Mouse (Mus musculus): ENCODE results near the gene Fam45a. TPM values are rescaled to one million over a fixed set of nuclear protein-coding genes. Genes with fewer than 3 reads are reported as not detected.

The Fam45a gene
- polyA plus RNA-seq, 1 experiment from 2014 or later, result 23.6 TPM

DNA sequence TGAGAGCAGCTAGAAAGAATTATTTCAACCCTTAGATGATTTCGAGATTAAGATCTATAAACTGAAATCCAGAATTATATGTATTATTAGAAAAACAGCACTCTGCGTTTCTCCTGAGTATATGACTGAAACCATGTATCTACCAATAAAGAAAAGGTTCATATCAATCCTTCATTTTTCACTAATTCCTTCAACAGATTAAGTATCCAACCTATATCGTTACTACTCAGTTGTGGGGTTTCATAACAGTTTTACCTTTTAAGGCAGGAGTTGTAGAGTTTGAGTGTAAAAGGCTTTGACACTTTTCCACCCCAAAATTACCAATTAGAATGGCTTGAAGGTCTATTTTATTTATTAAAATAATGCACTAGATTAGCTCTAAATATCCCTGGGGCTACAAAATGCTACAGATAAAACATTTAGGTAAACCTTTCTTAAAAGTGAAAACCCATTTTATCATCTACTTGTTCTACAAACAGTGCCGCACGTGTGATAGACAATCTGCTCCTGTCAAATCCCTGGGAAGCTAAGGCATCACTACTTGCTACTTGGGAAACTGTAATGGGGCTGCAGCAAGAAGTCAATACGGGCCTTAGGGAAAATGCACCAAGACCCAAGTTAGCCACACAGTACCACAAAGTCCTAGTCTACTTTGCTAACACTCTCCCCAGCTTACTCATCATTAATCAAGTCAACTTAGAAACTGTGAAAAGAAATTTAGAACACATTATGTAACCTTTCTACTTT lies 23.0 kb upstream of the Fam45a start:
- H3K36me3 ChIP-seq (ENCODE audit: control insufficient read depth, insufficient read depth, low read length), result no peaks in the 10 kb centered on the region
- ATAC-seq (ENCODE audit: low FRiP score, low TSS enrichment) (no peak), DNase-seq (ENCODE audit: low spot score) (no peak)
- no peaks in the 10 kb centered on the region for H3K27me3 ChIP-seq (ENCODE audit: control insufficient read depth, insufficient read depth, low read length)
- 25% methylated on average over 6 of the region's 6 CpGs for WGBS
- H3K9me3 ChIP-seq (ENCODE audit: control insufficient read depth, low read length), result no peaks in the 10 kb centered on the region
- peak overlapping the region; percentile 96 for H3K4me3 ChIP-seq (ENCODE audit: low read depth, low read length)
- TF ChIP-seq EP300 (optimal IDR thresholded peaks at IDR 0.05), result no peak
- TF ChIP-seq CTCF (IDR thresholded peaks at IDR 0.05; ENCODE audit: low read depth), result no peak
- no peak overlapping the region for H3K27ac ChIP-seq (replicated peaks)
- 0 out of 2 replicates have a peak overlapping the region, but pooled peaks have one; percentile 41 for H3K9ac ChIP-seq (ENCODE audit: low read length)
- peak overlapping the region; percentile 70 for H3K4me2 ChIP-seq (replicated peaks; ENCODE audit: low read depth)
- peaks cover 4% of the 10 kb centered on the region for H3K4me1 ChIP-seq (replicated peaks; ENCODE audit: control insufficient read depth, insufficient read depth)

DNA sequence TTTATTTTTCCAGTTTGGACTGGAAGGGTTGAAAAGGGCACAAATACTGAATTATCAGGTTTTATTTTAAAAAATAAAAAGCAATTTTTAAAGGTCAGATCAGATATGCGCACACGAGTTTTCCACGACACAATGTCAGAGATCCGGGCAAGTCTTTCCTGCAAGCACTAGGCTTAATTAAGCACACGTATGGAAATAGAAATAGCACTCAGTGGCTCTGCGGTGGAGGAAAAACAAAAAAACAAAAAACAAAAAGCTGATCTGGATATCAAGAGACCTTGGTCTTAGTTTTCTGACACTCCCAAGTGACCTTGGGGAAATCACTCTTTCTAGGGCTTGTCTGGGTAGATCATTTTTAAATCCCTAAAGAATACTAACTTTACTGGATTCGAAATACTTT lies 21.9 kb upstream of the Fam45a start:
- Histone ChIP-seq H3K27me3 (ENCODE audit: control insufficient read depth, insufficient read depth, low read length) (no peaks in the 10 kb centered on the region), H3K36me3 (ENCODE audit: control insufficient read depth, insufficient read depth, low read length) (no peaks in the 10 kb centered on the region), H3K27ac (replicated peaks) (peak overlapping the region; percentile 100), H3K4me2 (replicated peaks; ENCODE audit: low read depth) (peak overlapping the region; percentile 70), H3K4me1 (replicated peaks; ENCODE audit: control insufficient read depth, insufficient read depth) (peaks cover 4% of the 10 kb centered on the region), H3K4me3 (ENCODE audit: low read depth, low read length) (peak overlapping the region; percentile 96), H3K9ac (ENCODE audit: low read length) (peak overlapping the region; percentile 100), H3K9me3 (ENCODE audit: control insufficient read depth, low read length) (no peaks in the 10 kb centered on the region)
- WGBS, result under 1% methylated on average over 7 of the region's 7 CpGs
- TF ChIP-seq CTCF (IDR thresholded peaks at IDR 0.05; ENCODE audit: low read depth) (no peak), EP300 (optimal IDR thresholded peaks at IDR 0.05) (no peak)
- ATAC-seq (ENCODE audit: low FRiP score, low TSS enrichment) (no peak), DNase-seq (ENCODE audit: low spot score) (no peak)

DNA sequence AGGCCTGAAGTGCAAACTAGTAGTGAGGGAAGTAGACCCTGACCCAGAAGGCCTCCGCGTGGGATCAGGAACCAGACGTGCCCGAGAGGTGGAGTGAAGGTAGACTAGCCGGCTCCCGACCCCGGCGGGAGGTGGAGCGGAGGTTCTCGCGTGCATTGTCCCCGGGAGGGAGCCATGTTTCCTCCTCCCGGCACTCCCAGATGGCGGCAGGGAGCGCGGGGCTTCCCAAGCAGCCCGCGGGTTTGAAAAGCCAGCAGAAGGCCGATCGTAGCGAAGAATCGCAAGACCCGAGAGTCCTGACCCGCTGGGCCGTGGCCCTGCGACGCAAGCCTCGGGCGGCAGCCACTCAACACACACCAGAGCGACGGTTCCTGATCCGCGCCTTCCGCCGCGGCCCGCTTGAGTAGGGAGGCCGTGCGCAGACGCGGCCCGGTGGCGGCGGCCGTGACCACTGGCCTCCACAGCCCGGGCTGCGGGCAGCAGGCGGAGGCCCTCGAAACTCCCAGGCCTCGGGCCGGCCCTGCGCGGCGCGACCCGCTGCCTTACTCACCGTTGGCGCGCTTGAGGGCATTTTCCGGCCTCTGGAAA lies 21.4 kb upstream of the Fam45a start:
- Histone ChIP-seq H3K9me3 (ENCODE audit: control insufficient read depth, low read length) (no peaks in the 10 kb centered on the region), H3K4me2 (replicated peaks; ENCODE audit: low read depth) (peak overlapping the region; percentile 70), H3K4me1 (replicated peaks; ENCODE audit: control insufficient read depth, insufficient read depth) (peaks cover 4% of the 10 kb centered on the region), H3K4me3 (ENCODE audit: low read depth, low read length) (peak overlapping the region; percentile 96), H3K27ac (replicated peaks) (peak overlapping the region; percentile 100), H3K27me3 (ENCODE audit: control insufficient read depth, insufficient read depth, low read length) (no peaks in the 10 kb centered on the region), H3K9ac (ENCODE audit: low read length) (peak overlapping the region; percentile 100), H3K36me3 (ENCODE audit: control insufficient read depth, insufficient read depth, low read length) (no peaks in the 10 kb centered on the region)
- peak; percentile 71 for ATAC-seq (ENCODE audit: low FRiP score, low TSS enrichment)
- TF ChIP-seq EP300 (optimal IDR thresholded peaks at IDR 0.05) (no peak), CTCF (IDR thresholded peaks at IDR 0.05; ENCODE audit: low read depth) (no peak)
- 1% methylated on average over 47 of the region's 60 CpGs for WGBS
- peak; percentile 76 for DNase-seq (ENCODE audit: low spot score)

DNA sequence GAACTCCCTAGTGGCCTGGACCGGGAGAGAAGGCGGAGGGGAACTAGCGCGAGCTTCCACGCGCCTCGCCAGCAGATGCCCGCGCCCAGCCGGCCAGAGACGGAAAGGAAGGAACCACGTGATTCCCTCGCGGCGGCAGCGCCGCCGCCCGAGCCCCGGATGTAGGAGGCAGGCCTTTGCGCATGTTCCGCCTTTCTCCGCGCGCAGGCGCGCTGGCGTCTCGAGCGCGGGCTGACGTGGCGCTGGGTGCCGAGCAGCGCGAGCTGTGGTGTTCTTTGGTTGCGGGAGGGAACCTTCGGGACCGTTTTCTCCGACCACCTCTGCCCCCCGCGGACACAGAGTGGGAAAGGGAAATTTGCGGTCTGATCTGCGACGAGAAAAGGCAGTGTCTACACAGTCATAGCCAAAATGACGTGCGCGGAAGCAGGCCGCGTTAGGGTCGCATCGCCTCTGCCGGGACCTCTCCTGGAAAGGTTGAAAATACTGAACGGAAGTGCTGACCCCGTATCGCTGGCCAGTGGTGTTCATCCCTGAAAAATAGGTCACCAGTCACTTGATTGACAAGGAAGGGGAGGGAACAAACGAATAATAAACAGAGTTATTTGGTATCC lies 20.7 kb upstream of the Fam45a start, which contains the start of gene Eif3a:
Eif3a (minus strand) TSS at position 108 of the 611 bp plus-strand sequence.
- H3K27me3 ChIP-seq (ENCODE audit: control insufficient read depth, insufficient read depth, low read length), result no peaks in the 10 kb centered on the region
- under 1% methylated on average over 53 of the region's 57 CpGs for WGBS
- peaks cover 4% of the 10 kb centered on the region for H3K4me1 ChIP-seq (replicated peaks; ENCODE audit: control insufficient read depth, insufficient read depth)
- ATAC-seq (ENCODE audit: low FRiP score, low TSS enrichment) (peak; percentile 92), DNase-seq (ENCODE audit: low spot score) (peak; percentile 94)
- H3K27ac ChIP-seq (replicated peaks), result peak within 1 kb of the TSS; percentile 100
- peak within 1 kb of the TSS; percentile 100 for H3K9ac ChIP-seq (ENCODE audit: low read length)
- no peaks in the 10 kb centered on the region for H3K9me3 ChIP-seq (ENCODE audit: control insufficient read depth, low read length)
- H3K4me2 ChIP-seq (replicated peaks; ENCODE audit: low read depth), result peak within 1 kb of the TSS; percentile 70
- no peaks in the 10 kb centered on the region for H3K36me3 ChIP-seq (ENCODE audit: control insufficient read depth, insufficient read depth, low read length)
- peak within 1 kb of the TSS; percentile 96 for H3K4me3 ChIP-seq (ENCODE audit: low read depth, low read length)
- TF ChIP-seq EP300 (optimal IDR thresholded peaks at IDR 0.05), result peak; percentile 85
- no peak for TF ChIP-seq CTCF (IDR thresholded peaks at IDR 0.05; ENCODE audit: low read depth)

- Histone ChIP-seq H3K4me1 (replicated peaks; ENCODE audit: control insufficient read depth, insufficient read depth) (no peaks in the 10 kb centered on the region; the same call in 1 of the 2 replicates), H3K9ac (ENCODE audit: low read length) (peak overlapping the region; percentile 100), H3K4me3 (ENCODE audit: low read depth, low read length) (peak overlapping the region; percentile 96), H3K27me3 (ENCODE audit: control insufficient read depth, insufficient read depth, low read length) (no peaks in the 10 kb centered on the region), H3K27ac (replicated peaks) (peak overlapping the region; percentile 100), H3K4me2 (replicated peaks; ENCODE audit: low read depth) (peak overlapping the region; percentile 70), H3K36me3 (ENCODE audit: control insufficient read depth, insufficient read depth, low read length) (no peaks in the 10 kb centered on the region), H3K9me3 (ENCODE audit: control insufficient read depth, low read length) (no peaks in the 10 kb centered on the region)
- 15% methylated on average over 9 of the region's 9 CpGs for WGBS
- TF ChIP-seq EP300 (optimal IDR thresholded peaks at IDR 0.05) (no peak), CTCF (IDR thresholded peaks at IDR 0.05; ENCODE audit: low read depth) (no peak)
- ATAC-seq (ENCODE audit: low FRiP score, low TSS enrichment), result no peak
- no peak for DNase-seq (ENCODE audit: low spot score)
Observed at GRCm38 (mm10) chr19:60791164-60791563, 20.2 kb upstream of the Fam45a start.

Data from stomach, postnatal 0 days (tissue).